Mouse (Mus musculus) cerebellum, adult 2 months (tissue): ENCODE measurements at regions not wholly inside any gene's neighbourhood (a gene's known extent, or its start where the extent isn't known, plus 50 kb on each side); places are given as distances from the start of the nearest gene placed in this dataset.

Source experiments
- DNase-seq, 2 experiments: peaks; one replicate each; pipeline ENCODE4 v3.0.0; 2021
- H3K27ac ChIP-seq: fragments of 200-500 bp; 2 replicates; pipeline ENCODE4 v1.5.1; 2012; ENCODE audit warnings: low read length, control low read depth, inconsistent platforms; ENCODE audit not compliant: insufficient read depth
- H3K27me3 ChIP-seq: fragments of 200-500 bp; 2 replicates; pipeline ENCODE4 v1.6.1; 2012; ENCODE audit warnings: inconsistent platforms, mild to moderate bottlenecking, low read length, moderate library complexity; ENCODE audit not compliant: control insufficient read depth, insufficient read depth
- H3K4me1 ChIP-seq: fragments of 200-500 bp; 2 replicates; pipeline ENCODE4 v1.6.1; 2011; ENCODE audit warnings: low read length; ENCODE audit not compliant: control insufficient read depth, insufficient read depth
- H3K4me3 ChIP-seq: fragments of 200-500 bp; replicated peaks from 2 replicates; pipeline ENCODE3; 2011; ENCODE audit warnings: mild to moderate bottlenecking, low read depth, low read length, control low read depth; ENCODE audit not compliant: insufficient read depth
- CTCF ChIP-seq: fragments of 200-500 bp; IDR thresholded peaks from 2 replicates; pipeline ENCODE4 v1.5.1; 2011; ENCODE audit warnings: low read depth, mild to moderate bottlenecking, control low read depth, low read length, moderate library complexity, borderline replicate concordance; ENCODE audit not compliant: insufficient read depth
- POLR2A ChIP-seq: fragments of 200-500 bp; IDR thresholded peaks from 2 replicates; pipeline ENCODE4 v1.6.1; 2011; ENCODE audit warnings: low read length, control low read depth, borderline replicate concordance; ENCODE audit not compliant: insufficient read depth
- WGBS: fragments of 180-500 bp; shearing (Covaris S2); methylation state at CpG from one replicate; pipeline ENCODE4 v1.1.7; 2018; 5-methylcytosine and 5-hydroxymethylcytosine counted together

DNA sequence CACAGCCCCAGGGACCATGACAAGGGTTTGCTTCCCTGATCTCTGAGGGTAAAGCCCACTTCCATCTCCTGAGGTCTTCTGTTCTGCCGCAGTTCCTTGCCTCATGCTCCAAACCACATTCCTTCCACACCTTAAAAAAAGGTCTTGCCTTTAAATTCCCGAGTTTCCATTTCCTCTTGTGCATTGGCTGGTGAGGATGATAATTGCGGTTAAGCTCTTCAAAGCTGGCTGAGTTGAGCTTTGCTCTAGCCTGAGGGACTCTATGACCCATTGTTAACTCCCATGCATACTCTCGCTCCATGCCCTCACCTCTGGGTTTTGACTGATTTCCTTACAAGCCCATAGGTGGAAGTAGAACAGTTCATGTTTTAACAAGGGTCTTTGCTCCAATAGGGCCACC is 112.9 kb downstream of the Gm10260 start:
- H3K4me3 ChIP-seq = no peak overlapping the region
- H3K27ac ChIP-seq = no peak overlapping the region
- no peak for TF ChIP-seq POLR2A
- no peak for TF ChIP-seq CTCF
- no peaks in the 10 kb centered on the region; the same call in 1 of the 2 replicates for H3K27me3 ChIP-seq
- DNase-seq = no peak
- no peaks in the 10 kb centered on the region for H3K4me1 ChIP-seq
- 85% methylated on average over 4 of the region's 4 CpGs for WGBS

DNA sequence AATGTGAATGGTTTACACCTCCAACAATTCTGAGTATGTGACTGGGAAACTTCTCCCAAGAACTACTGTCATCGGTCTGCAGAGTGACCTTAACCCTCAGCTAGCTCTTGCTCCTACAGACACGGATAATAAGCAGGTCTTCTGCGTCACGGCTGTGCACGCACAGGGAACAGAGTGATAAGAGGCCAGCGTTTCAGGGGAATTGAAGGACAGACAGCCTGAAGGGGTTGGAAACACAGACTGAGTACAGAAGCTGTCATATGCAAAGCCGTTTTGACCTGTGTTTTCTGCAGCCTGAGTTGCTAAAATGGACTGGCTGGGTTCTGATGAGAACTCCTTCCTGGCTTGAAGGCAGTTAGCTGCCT is 114.4 kb downstream of the Gm10260 start:
- 75% methylated on average over 7 of the region's 7 CpGs for WGBS
- Histone ChIP-seq H3K27ac (no peak overlapping the region), H3K27me3 (no peaks in the 10 kb centered on the region; the same call in 1 of the 2 replicates), H3K4me1 (no peaks in the 10 kb centered on the region), H3K4me3 (no peak overlapping the region)
- DNase-seq = no peak
- TF ChIP-seq POLR2A = no peak
- TF ChIP-seq CTCF = no peak

DNA sequence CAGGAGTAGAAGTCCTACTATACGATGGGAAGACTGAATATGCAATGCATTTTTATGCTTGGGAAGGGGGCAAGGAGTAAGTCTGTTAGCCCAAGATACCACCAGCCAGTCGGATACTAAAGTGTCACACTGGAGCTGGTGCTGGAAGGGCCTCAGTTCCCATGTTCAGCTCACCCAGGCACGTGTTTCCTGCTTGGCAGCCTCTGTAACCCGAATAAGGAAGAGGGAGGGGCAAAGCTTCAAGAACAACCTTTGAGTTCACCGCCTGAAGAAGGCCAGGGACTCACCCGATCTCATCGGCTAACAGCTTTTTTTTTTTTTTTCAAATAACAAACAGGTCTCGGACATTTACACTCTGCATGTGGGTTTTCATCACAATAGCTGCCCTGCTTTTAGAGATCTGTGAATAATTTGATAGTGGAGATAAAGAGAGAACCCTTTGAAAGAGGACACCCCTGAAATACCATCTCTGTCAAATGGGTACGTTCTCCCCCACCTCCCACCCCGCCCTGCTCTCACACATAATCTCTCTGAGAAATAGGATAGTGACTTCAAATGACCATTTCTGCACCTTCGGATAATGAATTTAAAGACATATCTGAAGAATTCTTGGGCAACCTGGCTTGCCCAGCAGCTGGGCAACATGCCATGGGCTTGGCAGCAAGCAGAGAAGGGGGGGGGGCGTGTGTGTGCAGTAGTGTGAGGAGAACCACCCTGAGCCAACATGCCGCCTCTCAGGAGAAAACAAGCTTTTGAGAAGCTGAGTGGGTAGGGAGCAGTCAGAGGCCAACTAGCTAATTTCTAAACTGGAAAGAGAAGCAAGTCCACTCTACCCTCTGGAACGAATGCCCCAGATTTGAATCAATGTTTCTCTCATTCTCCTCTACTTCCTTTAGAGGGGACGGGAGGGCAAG is 115.1 kb downstream of the Gm10260 start:
- no peak for TF ChIP-seq CTCF
- TF ChIP-seq POLR2A = no peak
- no peaks in the 10 kb centered on the region; the same call in 1 of the 2 replicates for H3K27me3 ChIP-seq
- 44% methylated on average over 15 of the region's 15 CpGs for WGBS
- H3K27ac ChIP-seq = no peak overlapping the region
- H3K4me3 ChIP-seq = no peak overlapping the region
- DNase-seq = no peak
- no peaks in the 10 kb centered on the region for H3K4me1 ChIP-seq

DNA sequence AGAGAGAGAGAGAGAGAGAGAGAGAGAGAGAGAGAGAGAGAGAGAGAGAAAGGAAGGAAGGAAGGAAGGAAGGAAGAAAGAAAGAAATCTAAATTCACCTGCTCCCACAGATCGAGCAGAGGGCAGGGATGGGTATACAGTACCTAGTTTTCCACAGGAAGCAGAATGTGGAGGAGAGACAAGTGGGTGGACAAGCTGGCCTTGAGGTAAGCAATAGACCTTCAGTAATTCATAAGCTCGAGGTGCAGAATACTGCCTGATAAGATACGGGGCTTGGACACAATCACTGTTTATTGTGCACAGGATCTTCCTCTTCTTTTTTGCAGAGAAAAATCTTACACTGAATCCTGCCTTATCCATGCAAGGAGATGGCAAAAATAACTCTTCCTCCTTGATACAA is 120.2 kb downstream of the Gm10260 start:
- peaks cover 4% of the 10 kb centered on the region; the same call in 1 of the 2 replicates for H3K4me1 ChIP-seq
- WGBS = 95% methylated on average over 3 of the region's 3 CpGs
- DNase-seq = no peak
- no peak overlapping the region for H3K27ac ChIP-seq
- H3K27me3 ChIP-seq = no peaks in the 10 kb centered on the region
- H3K4me3 ChIP-seq = no peak overlapping the region
- TF ChIP-seq CTCF = no peak

DNA sequence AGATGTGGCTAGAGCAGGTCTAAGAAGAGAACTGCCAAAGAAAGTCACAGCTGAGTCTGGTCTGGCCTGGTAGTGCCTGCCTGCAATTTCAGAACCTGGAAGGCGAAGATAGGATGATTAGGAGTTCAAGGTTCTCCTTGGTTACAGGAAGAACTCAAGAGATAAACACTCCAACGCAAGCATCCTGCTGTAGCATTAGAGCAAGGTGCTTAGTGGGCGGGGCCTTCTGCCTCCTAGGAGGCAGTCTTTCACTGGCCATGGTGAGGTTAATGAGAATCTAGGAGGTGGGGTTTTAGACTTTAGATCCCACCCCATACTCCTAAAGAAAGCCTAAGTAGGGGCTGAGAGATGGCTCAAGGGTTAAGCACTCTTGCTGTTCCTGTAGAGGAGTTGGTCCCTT is 120.8 kb downstream of the Gm10260 start:
- Histone ChIP-seq H3K4me1 (peaks cover 4% of the 10 kb centered on the region; the same call in 1 of the 2 replicates), H3K4me3 (no peak overlapping the region), H3K27me3 (no peaks in the 10 kb centered on the region), H3K27ac (no peak overlapping the region)
- TF ChIP-seq CTCF = no peak
- TF ChIP-seq POLR2A = no peak
- 95% methylated on average over 3 of the region's 3 CpGs for WGBS
- no peak for DNase-seq

DNA sequence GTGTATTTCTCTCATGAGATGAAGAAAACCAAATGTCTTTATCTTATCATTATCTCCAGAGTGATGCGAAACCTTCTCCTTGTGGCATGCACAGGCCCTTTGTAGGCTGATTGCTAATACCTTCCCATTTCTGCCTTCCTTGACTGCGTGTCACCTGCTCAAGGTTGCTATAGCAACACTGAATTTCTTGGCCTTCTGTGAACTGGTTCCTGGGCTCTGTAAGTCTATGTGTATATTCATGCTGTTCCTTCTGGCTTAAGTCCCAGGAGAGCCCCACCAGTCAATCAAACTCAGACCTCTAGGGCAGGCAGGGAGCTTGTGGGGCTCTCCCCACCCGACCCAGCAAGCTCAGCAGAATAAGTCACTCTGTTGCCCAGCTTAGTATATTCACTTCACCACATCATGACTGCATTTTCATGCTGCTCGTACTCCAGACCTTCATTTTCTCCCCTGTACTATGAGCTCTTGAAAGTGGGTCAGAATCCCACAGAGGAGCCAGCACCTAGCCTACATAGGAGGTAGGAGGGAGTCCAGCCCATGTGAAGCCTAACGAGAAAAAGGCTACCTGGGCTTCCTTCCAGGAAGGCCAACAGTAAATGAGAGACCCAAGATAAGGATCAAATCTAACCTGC is 121.9 kb downstream of the Gm10260 start:
- peak; percentile 13 to 21 for DNase-seq
- Histone ChIP-seq H3K27me3 (no peaks in the 10 kb centered on the region), H3K4me1 (peaks cover 4% of the 10 kb centered on the region; the same call in 1 of the 2 replicates), H3K27ac (no peak overlapping the region), H3K4me3 (no peak overlapping the region)
- 35% methylated on average over 5 of the region's 5 CpGs for whole genome bisulfite sequencing
- TF ChIP-seq POLR2A = no peak
- no peak for TF ChIP-seq CTCF

DNA sequence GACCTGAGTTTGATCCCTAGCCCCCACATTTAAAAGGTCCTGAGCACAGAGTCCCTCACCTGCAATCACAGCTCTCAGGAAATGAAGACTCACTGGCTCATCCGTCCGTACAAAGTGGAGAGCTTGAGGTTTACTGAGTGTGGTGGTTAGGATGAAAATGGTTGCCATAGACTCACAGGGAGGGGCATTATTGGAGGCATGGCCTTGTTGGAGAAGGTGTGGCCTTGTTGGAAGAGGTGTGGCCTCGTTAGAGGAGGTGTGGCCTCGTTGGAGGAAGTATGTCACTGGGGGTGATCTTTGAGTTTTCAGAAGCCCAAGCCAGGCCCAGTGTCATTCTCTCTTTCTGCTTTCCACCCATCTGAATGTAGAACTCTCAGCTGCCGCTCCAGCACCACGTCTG is 122.9 kb downstream of the Gm10260 start:
- Histone ChIP-seq H3K27me3 (no peaks in the 10 kb centered on the region), H3K4me3 (no peak overlapping the region), H3K27ac (no peak overlapping the region), H3K4me1 (peaks cover 4% of the 10 kb centered on the region; the same call in 1 of the 2 replicates)
- TF ChIP-seq POLR2A = no peak
- TF ChIP-seq CTCF = no peak
- 91% methylated on average over 6 of the region's 6 CpGs for WGBS
- no peak for DNase-seq
